Mouse (Mus musculus) forebrain, embryonic 16.5 days (tissue): ENCODE measurements around the gene Oas1f. TPM values are rescaled to one million over a fixed set of nuclear protein-coding genes. Genes with fewer than 3 reads are reported as not detected.
"Not testable (repeated sequence)": the region's sequence is repeated elsewhere in the genome, so short reads cannot be mapped to it uniquely, and the experiment has no call there.

ENCODE experiments used
- ATAC-seq: fragments of 200-750 bp; cut with Nextera tagmentation; 2 replicates; pipeline ENCODE4 v1.8.0; 2017; ENCODE audit warnings: mild to moderate bottlenecking, moderate library complexity
- H3K27ac ChIP-seq: fragments of 300-500 bp; sonication (generic); 2 replicates; pipeline ENCODE4 v1.5.1; 2014; ENCODE audit warnings: low read length, control low read depth
- H3K27me3 ChIP-seq: fragments of 300-500 bp; sonication (generic); replicated peaks from 2 replicates; pipeline ENCODE4 v1.6.1; 2014; ENCODE audit warnings: low read length; ENCODE audit not compliant: control insufficient read depth, insufficient read depth
- H3K36me3 ChIP-seq: fragments of 300-500 bp; sonication (generic); 2 replicates; pipeline ENCODE4 v1.6.1; 2014; ENCODE audit not compliant: control insufficient read depth, insufficient read depth
- H3K4me1 ChIP-seq: fragments of 300-500 bp; sonication (generic); replicated peaks from 2 replicates; pipeline ENCODE4 v1.6.1; 2014; ENCODE audit warnings: low read length; ENCODE audit not compliant: control insufficient read depth, insufficient read depth
- H3K4me2 ChIP-seq: fragments of 300-500 bp; sonication (generic); 2 replicates; pipeline ENCODE4 v1.6.1; 2014; ENCODE audit warnings: mild to moderate bottlenecking, low read length, control low read depth
- H3K4me3 ChIP-seq: fragments of 300-500 bp; sonication (generic); replicated peaks from 2 replicates; pipeline ENCODE4 v1.5.1; 2014; ENCODE audit warnings: mild to moderate bottlenecking, low read length, control low read depth
- H3K9ac ChIP-seq: fragments of 300-500 bp; sonication (generic); replicated peaks from 2 replicates; pipeline ENCODE4 v1.6.1; 2014; ENCODE audit warnings: low read depth, low read length, control low read depth
- H3K9me3 ChIP-seq: fragments of 300-500 bp; sonication (generic); 2 replicates; pipeline ENCODE4 v1.6.1; 2016; ENCODE audit warnings: low read length; ENCODE audit not compliant: control insufficient read depth
- WGBS: fragments of 180-500 bp; shearing (Covaris S2); extraction: QIAGEN DNeasy Blood & Tissue Kit; methylation state at CpG from one replicate; pipeline ENCODE4 v1.1.7; 2014; 5-methylcytosine and 5-hydroxymethylcytosine counted together
- microRNA-seq: library from miRNA; unstranded; fragments of <30 nt; microRNA quantifications from one replicate; pipeline ENCODE4, GENCODE M21; 2017
- polyA plus RNA-seq: library from polyadenylated mRNA; unstranded; fragments of >200 nt; fragmentation: Nextera tagmentation; extraction: Ambion mirVana; gene quantifications from 2 replicates; pipeline ENCODE4 v1.2.1, GENCODE M21; 2015

Gene Oas1f
- polyA plus RNA-seq, 1 experiment from 2014 or later: not detected

DNA sequence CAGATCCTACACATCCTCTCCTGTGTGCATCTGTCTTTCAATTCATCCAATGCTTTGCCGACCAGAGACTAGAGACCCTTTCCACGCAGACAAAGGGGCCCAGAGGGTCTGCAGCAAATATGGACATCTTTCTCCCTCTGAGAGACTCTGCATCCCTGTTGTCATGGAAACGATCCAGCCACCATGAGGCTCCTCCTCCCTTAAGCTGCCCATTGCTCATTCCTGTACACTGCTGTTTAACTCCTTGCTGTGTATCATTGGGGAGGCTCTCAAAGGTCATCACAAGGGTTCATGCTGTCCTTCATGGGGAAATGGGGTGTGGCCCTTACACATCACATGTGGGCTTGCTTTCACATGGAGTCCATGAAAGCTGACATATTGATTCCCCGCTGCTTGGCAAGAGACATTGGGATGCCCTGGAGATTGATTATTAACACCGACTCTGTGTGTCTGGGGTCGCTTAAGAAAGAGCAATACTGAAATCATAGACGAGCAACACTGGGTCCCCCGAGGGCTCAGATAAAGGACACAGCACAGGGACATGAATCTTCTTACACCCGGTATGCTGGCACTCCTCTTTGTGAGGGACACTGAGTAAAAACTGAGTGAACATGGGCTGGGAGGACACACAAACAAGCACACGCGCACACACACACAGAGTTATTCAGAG is 48.2 kb downstream of the Oas1f start:
- 89% methylated on average over 11 of the region's 11 CpGs for WGBS

DNA sequence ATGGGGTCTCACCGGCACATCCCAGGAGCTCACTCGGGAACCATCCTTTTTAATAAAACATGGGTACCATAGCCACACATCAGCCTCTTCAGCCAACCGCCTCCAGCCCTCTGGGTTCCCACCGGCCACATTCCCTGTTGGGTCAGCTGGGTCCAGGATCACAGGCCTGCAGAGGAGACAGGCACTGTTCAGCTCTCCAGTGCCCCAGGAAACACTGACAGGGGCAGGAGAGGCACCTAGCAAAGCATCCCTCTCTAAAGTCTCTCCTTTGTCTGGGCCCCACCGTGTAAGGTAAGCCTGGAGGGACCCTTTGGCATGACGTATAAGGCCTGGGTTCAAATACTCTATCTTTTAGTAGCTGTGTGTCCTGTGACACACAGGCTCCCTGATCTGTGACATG is 51.1 kb downstream of the Oas1f start:
- Histone ChIP-seq H3K27ac (no peak overlapping the region), H3K4me2 (no peak overlapping the region), H3K36me3 (no peaks in the 10 kb centered on the region), H3K4me1 (no peaks in the 10 kb centered on the region), H3K4me3 (no peak overlapping the region), H3K9me3 (0 out of 2 replicates have a peak, but pooled peaks cover 3% of the 10 kb centered on the region), H3K27me3 (no peaks in the 10 kb centered on the region), H3K9ac (no peak overlapping the region)
- WGBS: 81% methylated on average over 6 of the region's 6 CpGs
- no peak for ATAC-seq

More for the DNA sequence above, 48.2 kb downstream of the Oas1f start:
- H3K4me3 ChIP-seq: no peak overlapping the region
- H3K9ac ChIP-seq: no peak overlapping the region
- no peak overlapping the region for H3K4me2 ChIP-seq
- H3K27me3 ChIP-seq: no peaks in the 10 kb centered on the region
- H3K4me1 ChIP-seq: no peaks in the 10 kb centered on the region
- 0 out of 2 replicates have a peak, but pooled peaks cover 3% of the 10 kb centered on the region for H3K9me3 ChIP-seq
- no peaks in the 10 kb centered on the region for H3K36me3 ChIP-seq
- H3K27ac ChIP-seq: no peak overlapping the region
- no peak for ATAC-seq

DNA sequence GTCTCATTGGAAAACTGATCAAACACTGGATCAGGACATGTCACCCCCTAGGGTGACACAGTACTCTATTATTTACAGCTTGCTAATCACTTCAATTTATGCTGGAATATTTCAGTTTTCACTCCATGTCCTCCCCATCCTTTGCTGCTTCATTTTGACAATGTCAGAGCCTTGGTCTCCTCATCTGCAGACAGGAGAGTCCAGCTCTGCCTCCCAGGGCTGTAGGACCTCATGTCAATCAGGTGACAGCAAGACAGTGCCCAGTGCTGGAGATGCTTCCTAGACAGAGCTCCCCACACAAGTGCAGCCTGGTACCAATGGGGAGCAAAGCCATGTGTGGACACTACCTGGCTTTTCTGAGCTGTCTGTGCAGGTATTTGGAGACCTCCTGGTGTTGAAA is 51.6 kb downstream of the Oas1f start:
- no peak overlapping the region for H3K9ac ChIP-seq
- H3K4me2 ChIP-seq: no peak overlapping the region
- no peak for ATAC-seq
- H3K4me1 ChIP-seq: no peaks in the 10 kb centered on the region
- H3K4me3 ChIP-seq: no peak overlapping the region
- no peaks in the 10 kb centered on the region for H3K36me3 ChIP-seq
- no peak overlapping the region for H3K27ac ChIP-seq
- no peaks in the 10 kb centered on the region for H3K27me3 ChIP-seq
- H3K9me3 ChIP-seq: 0 out of 2 replicates have a peak, but pooled peaks cover 3% of the 10 kb centered on the region

DNA sequence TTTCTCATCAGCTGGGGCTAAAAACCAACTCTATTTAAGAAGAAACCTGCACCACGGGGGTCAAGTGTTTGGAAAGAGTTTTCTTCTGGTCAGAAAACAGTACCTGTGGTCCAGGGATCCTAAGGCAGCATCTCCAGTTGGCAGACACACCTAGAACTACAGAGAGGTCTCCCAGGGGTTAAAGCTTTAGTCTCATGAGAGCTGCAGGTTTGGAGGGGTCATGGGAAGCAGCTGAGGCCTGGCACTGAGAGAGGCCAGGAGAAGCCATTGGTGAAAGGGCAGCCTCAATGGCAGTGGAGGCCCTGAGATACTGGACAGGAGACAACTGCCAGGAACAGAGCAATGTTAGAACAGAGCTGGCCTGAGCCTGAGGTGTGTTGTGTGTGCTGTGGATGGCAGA is 53.5 kb downstream of the Oas1f start:
- H3K4me3 ChIP-seq: no peak overlapping the region
- 0 out of 2 replicates have a peak, but pooled peaks cover 3% of the 10 kb centered on the region for H3K9me3 ChIP-seq
- no peak overlapping the region for H3K4me2 ChIP-seq
- 55% methylated on average over 1 of the region's 1 CpGs for WGBS
- no peak overlapping the region for H3K27ac ChIP-seq
- no peak for ATAC-seq
- H3K9ac ChIP-seq: no peak overlapping the region
- no peaks in the 10 kb centered on the region for H3K4me1 ChIP-seq
- H3K27me3 ChIP-seq: no peaks in the 10 kb centered on the region
- no peaks in the 10 kb centered on the region for H3K36me3 ChIP-seq

DNA sequence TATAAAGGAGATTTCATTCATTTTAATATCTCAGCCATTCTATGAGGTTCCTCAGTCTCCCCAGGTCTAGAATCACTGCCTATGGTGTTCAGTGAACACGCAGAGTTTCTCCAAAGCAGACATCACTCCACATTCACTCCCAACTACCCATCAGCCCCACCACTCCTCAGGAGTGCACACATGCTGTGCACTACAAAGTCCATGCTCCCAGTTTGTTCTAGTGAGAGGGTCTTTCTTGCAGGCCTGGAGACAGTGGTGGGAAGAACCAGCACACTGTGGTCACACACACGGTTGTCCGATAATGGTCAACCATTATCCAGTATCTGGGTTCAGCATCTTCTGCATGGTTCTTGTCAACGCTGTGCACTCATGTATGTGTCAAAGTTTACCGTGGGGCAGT is 54.9 kb downstream of the Oas1f start:
- no peaks in the 10 kb centered on the region for H3K27me3 ChIP-seq
- 93% methylated on average over 5 of the region's 5 CpGs for WGBS
- no peak overlapping the region for H3K9ac ChIP-seq
- H3K9me3 ChIP-seq: 0 out of 2 replicates have a peak, but pooled peaks cover 3% of the 10 kb centered on the region
- no peak overlapping the region for H3K27ac ChIP-seq
- no peak overlapping the region for H3K4me3 ChIP-seq
- no peaks in the 10 kb centered on the region for H3K36me3 ChIP-seq
- H3K4me2 ChIP-seq: no peak overlapping the region
- no peaks in the 10 kb centered on the region for H3K4me1 ChIP-seq
- no peak for ATAC-seq

DNA sequence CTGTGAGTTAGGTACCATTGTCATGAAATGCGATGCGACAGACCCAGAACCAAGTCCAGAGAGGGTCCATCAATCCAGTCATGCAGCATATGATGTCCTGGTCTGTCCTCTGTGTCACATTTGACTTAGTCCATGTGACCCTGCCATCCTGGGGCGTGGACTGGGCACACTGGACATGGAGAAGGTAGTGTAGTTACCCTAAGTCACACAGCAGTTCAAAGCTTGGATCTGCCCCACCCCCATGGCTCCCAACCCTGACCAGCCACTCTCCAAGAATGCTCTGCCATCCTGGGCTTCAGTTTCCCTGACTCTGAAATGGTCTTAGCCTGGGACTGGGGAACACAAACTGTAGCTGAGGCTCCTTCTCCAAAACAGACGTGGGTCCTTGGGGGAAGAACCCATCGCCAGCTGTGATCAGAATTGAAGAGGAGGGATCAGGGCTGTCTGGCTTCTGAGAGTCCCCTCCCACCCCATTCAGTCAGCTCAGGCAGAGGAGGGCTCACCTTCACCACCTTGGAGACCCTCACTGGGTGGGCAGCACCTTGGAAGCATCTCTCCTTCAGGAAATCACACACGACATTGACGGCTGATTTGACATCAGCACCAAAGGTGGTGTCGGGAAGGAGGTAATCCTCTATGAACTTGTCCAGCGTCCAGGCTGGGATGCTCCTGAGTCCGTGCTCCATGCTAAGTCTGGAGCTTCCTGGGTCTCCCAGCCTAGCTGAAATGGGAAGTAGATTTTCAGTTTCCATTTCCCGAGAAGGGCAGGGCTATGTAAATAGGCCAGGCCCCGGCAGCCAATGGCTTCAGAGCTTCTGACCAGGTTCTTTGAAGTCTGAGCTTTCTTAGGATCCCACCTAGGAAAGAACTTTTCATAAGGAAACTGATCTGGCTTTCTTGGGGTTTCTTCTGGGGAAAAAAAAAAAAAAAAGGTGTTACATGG is 59.9 kb downstream of the Oas1f start, which contains the start of gene Oas1a:
Gene Oas1a, minus strand, starts transcription at position 731 of the 943 bp plus-strand sequence.
- not testable (repeated sequence) for ATAC-seq

More for the DNA sequence above, 59.9 kb downstream of the Oas1f start, which contains the start of gene Oas1a:
- 39% methylated on average over 8 of the region's 12 CpGs for WGBS
- H3K4me3 ChIP-seq, H3K9ac ChIP-seq, H3K4me1 ChIP-seq, H3K9me3 ChIP-seq, H3K36me3 ChIP-seq, H3K4me2 ChIP-seq, H3K27ac ChIP-seq, H3K27me3 ChIP-seq: not testable (repeated sequence)

Small RNA genes within 50 kb of the gene (microRNA-seq; reads per million reads assigned to microRNA genes)
- not detected for gene Gm22907

Other genes starting within 250 kb of the Oas1f start
- 21.2 and 26.9 TPM in 2 replicates for gene Rita1, start 234.8 kb upstream of the Oas1f start, polyA plus RNA-seq
- gene Ddx54, start 234.6 kb upstream of the Oas1f start, polyA plus RNA-seq: 49.2 and 49.3 TPM in 2 replicates
- gene Cfap73, start 213.1 kb upstream of the Oas1f start, polyA plus RNA-seq: 0.39 and 0.46 TPM in 2 replicates
- gene Rasal1, start 198.6 kb upstream of the Oas1f start, polyA plus RNA-seq: 5.3 and 6.3 TPM in 2 replicates
- gene Dtx1, start 135.4 kb upstream of the Oas1f start, polyA plus RNA-seq: 43.4 and 44.1 TPM in 2 replicates
- 0.27 TPM in 1 of 2 replicates, not detected in the other for gene Oas2, start 97.5 kb upstream of the Oas1f start, polyA plus RNA-seq
- gene Oas3, start 69.7 kb upstream of the Oas1f start, polyA plus RNA-seq: 0.15 and 0.25 TPM in 2 replicates
- gene Oas1e, start 51.8 kb upstream of the Oas1f start, polyA plus RNA-seq: not detected in 2 replicates
- 0.32 and 0.34 TPM in 2 replicates for gene Oas1c, start 34.9 kb upstream of the Oas1f start, polyA plus RNA-seq
- gene Oas1h, start 14.1 kb downstream of the Oas1f start, polyA plus RNA-seq: not detected in 2 replicates
- not detected in 2 replicates for gene Oas1g, start 40.2 kb downstream of the Oas1f start, polyA plus RNA-seq
- 0.40 and 0.53 TPM in 2 replicates for gene Oas1a, start 60.2 kb downstream of the Oas1f start, polyA plus RNA-seq
- not detected in 2 replicates for gene Oas1d, start 67.2 kb downstream of the Oas1f start, polyA plus RNA-seq
- 22.5 and 26.9 TPM in 2 replicates for gene Rph3a, start 162.7 kb downstream of the Oas1f start, polyA plus RNA-seq